Mouse (Mus musculus) layer of hippocampus, adult 18-20 months (tissue): ENCODE data around the gene Olfr48. TPM values are rescaled to one million over a fixed set of nuclear protein-coding genes. Genes with fewer than 3 reads are reported as not detected.

ENCODE experiments used
- DNase-seq, 2 experiments: peaks; one replicate each; pipeline ENCODE4 v3.0.0; 2022; ENCODE audit warnings: low spot score in 2 of 2
- long read RNA-seq: library from polyadenylated mRNA; stranded (forward); transcript quantifications from one replicate; pipeline ENCODE4 v2.0.0, GENCODE M21; 2021
- total RNA-seq, 2 experiments: library from RNA; stranded (reverse); gene quantifications; 2 replicates each; pipeline ENCODE4 v1.2.3; 2021

The Olfr48 gene
- not detected for total RNA-seq
- long read RNA-seq: 0 reads

GRCm38 (mm10) chr2:89848105-89848504 is at the start of gene Olfr48:
Olfr48 (minus strand) TSS chr2:89848205.
- DNase-seq: no peak

- no peak for DNase-seq
Observed at GRCm38 (mm10) chr2:89878137-89878536, 30.1 kb upstream of the Olfr48 start, which contains the start of gene Olfr1257. Olfr1257 (plus strand) TSS chr2:89878437.

- no peak for DNase-seq
Observed at GRCm38 (mm10) chr2:89849230-89849629, 1.2 kb upstream of the Olfr48 start.

- no peak for DNase-seq
Observed at GRCm38 (mm10) chr2:89841455-89841854, 6.5 kb downstream of the Olfr48 start, which contains the start of gene Olfr1256. Olfr1256 (minus strand) TSS chr2:89841555.

- DNase-seq: no peak
Observed at GRCm38 (mm10) chr2:89820216-89820615, 27.8 kb downstream of the Olfr48 start.

GRCm38 (mm10) chr2:89811751-89812150 is 36.3 kb downstream of the Olfr48 start, which contains the start of gene Olfr1255:
Olfr1255 (plus strand) TSS chr2:89812051.
- no peak for DNase-seq

- DNase-seq: no peak
Observed at GRCm38 (mm10) chr2:89810751-89811150, 37.3 kb downstream of the Olfr48 start.

GRCm38 (mm10) chr2:89799583-89799982 is 48.4 kb downstream of the Olfr48 start:
- no peak for DNase-seq

GRCm38 (mm10) chr2:89793519-89793918 is 54.5 kb downstream of the Olfr48 start, which contains the start of gene Olfr1254:
Olfr1254 (minus strand) TSS chr2:89793619.
- no peak for DNase-seq

Other genes starting within 250 kb of the Olfr48 start
- not detected for gene Olfr1247, start 234.1 kb downstream of the Olfr48 start, total RNA-seq
- not detected for gene Olfr1248, start 230.0 kb downstream of the Olfr48 start, total RNA-seq
- not detected for gene Olfr1249, start 213.2 kb downstream of the Olfr48 start, total RNA-seq
- gene Olfr1250, start 186.7 kb downstream of the Olfr48 start, total RNA-seq: not detected
- gene Olfr1251, start 176.3 kb downstream of the Olfr48 start, total RNA-seq: not detected
- gene Olfr1252, start 123.2 kb downstream of the Olfr48 start, total RNA-seq: not detected
- gene Olfr1253, start 91.1 kb downstream of the Olfr48 start, total RNA-seq: not detected
- gene Olfr1254, start 54.6 kb downstream of the Olfr48 start, total RNA-seq: not detected
- gene Olfr1255, start 36.2 kb downstream of the Olfr48 start, total RNA-seq: not detected
- gene Olfr1256, start 6.7 kb downstream of the Olfr48 start, total RNA-seq: not detected
- not detected for gene Olfr1257, start 30.2 kb upstream of the Olfr48 start, total RNA-seq
- gene Olfr1258, start 79.1 kb upstream of the Olfr48 start, total RNA-seq: not detected
- gene Olfr1259, start 100.5 kb upstream of the Olfr48 start, total RNA-seq: not detected
- gene Olfr1260, start 126.1 kb upstream of the Olfr48 start, total RNA-seq: not detected
- gene Olfr1261, start 143.0 kb upstream of the Olfr48 start, total RNA-seq: not detected
- not detected for gene Olfr1262, start 151.9 kb upstream of the Olfr48 start, total RNA-seq
- gene Olfr1263, start 163.9 kb upstream of the Olfr48 start, total RNA-seq: not detected
- gene Olfr1264, start 177.4 kb upstream of the Olfr48 start, total RNA-seq: not detected
- gene Olfr1265, start 187.1 kb upstream of the Olfr48 start, total RNA-seq: not detected
- not detected for gene Olfr140, start 215.4 kb upstream of the Olfr48 start, total RNA-seq